Mouse (Mus musculus): ENCODE results near the gene Ppp1r12b.

DNA sequence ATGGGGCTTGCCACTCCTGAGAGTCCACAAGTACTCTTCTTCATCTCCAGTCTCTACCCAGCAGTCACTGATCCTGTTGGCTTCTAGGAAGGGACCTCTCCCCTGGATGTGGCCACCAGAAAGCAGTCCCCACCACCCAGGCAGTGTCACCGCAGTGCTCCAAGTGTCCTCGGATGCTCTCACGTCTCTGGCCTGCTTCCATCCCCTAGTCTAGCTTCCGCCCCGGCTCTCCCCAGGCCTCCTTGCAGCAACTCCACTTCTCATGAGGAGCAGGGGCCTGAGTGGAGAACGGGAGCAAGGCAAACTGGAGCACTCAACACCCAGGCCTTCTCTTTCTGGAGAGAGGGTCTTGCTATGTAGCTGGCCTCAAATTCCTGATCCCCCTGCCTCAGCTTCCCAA lies 196.6 kb downstream of the Ppp1r12b start:
- no peak for TF ChIP-seq POLR2A (IDR thresholded peaks at IDR 0.05; ENCODE audit: borderline replicate concordance, control insufficient read depth, low read depth, low read length)
- TF ChIP-seq CTCF (IDR thresholded peaks at IDR 0.05; ENCODE audit: control insufficient read depth, insufficient read depth, low read length), result no peak

Data from bone marrow, adult 2 months (tissue).